Mouse (Mus musculus) ovary, postnatal 14 days (tissue): Measurements from ENCODE around the gene Olfr1449.
"Not testable (repeated sequence)": the region's sequence is repeated elsewhere in the genome, so short reads cannot be mapped to it uniquely, and the experiment has no call there.

Experiments
- DNase-seq: peaks from one replicate; pipeline ENCODE4 v3.0.0; 2022; ENCODE audit warnings: low spot score

Gene Olfr1449

GRCm38 (mm10) chr19:12930540-12930939 is at the start of gene Olfr1449:
Olfr1449 (plus strand) TSS chr19:12930840.
- no peak for DNase-seq

GRCm38 (mm10) chr19:12883555-12883954 is 47.1 kb upstream of the Olfr1449 start, which contains the start of gene Olfr1445:
Olfr1445 (plus strand) TSS chr19:12883855.
- no peak for DNase-seq

GRCm38 (mm10) chr19:12893424-12893823 is 37.2 kb upstream of the Olfr1449 start, which contains the start of gene Olfr1446:
Olfr1446 (minus strand) TSS chr19:12893524.
- DNase-seq = no peak

DNA sequence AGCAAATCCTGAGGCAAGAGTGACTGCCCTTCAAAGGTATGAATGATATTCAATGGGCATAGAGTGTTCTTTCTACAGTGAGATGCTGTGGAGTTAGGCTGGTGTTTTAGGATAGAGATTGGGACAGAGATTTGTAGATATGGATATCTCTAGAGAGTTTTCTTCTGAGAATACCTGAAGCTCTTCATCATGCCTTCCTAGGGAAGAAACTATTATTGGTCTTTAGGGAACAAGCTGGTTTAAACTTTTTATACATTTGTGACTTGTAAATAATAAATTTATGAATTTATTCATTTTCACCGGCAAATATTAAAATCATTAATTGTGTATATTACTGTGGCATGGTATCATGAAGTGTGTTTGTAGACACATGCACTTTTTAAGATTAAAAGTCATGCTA is 27.0 kb upstream of the Olfr1449 start, which contains the start of gene Olfr1447:
Gene Olfr1447, minus strand, starts transcription at position 101 of the 400 bp plus-strand sequence.
- DNase-seq = no peak

GRCm38 (mm10) chr19:12924319-12924718 is 6.3 kb upstream of the Olfr1449 start, which contains the start of gene Olfr1448:
Olfr1448 (minus strand) TSS chr19:12924419.
- DNase-seq = no peak

- DNase-seq = no peak
Observed at GRCm38 (mm10) chr19:12949958-12950357, 19.3 kb downstream of the Olfr1449 start, which contains the start of gene Olfr1450. Olfr1450 (plus strand) TSS chr19:12950258.

DNA sequence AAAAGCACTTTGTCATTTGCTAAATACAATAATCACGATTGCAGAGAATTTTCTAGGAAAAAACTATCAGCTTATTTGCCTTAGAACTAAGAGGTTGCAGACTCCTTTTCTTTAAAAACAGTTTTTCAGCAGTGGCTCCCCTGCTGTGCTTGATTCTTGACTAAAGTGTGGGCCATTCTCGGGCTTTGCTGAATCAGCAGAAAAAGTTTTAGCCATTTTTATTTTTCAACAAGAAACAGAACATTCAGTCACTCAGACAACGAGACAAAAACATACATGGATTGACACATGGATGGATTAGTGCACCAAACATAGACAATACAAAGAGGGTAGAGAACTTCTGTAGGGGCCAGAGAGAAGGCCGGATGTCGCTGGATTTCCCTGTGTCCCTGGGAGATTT is 39.4 kb downstream of the Olfr1449 start:
- not testable (repeated sequence) for DNase-seq
